Mouse (Mus musculus) retina, embryonic 14.5 days (tissue): ENCODE measurements at regions not wholly inside any gene's neighbourhood (a gene's known extent, or its start where the extent isn't known, plus 50 kb on each side); places are given as distances from the start of the nearest gene placed in this dataset.

Source experiments
- DNase-seq: peaks from one replicate; pipeline ENCODE4 v3.0.0-alpha.2; 2015; ENCODE audit warnings: low spot score

- peak; percentile 85 for DNase-seq
These were observed 90.8 kb downstream of the Iyd start for GRCm38 (mm10) chr10:3630763-3631223.

DNA sequence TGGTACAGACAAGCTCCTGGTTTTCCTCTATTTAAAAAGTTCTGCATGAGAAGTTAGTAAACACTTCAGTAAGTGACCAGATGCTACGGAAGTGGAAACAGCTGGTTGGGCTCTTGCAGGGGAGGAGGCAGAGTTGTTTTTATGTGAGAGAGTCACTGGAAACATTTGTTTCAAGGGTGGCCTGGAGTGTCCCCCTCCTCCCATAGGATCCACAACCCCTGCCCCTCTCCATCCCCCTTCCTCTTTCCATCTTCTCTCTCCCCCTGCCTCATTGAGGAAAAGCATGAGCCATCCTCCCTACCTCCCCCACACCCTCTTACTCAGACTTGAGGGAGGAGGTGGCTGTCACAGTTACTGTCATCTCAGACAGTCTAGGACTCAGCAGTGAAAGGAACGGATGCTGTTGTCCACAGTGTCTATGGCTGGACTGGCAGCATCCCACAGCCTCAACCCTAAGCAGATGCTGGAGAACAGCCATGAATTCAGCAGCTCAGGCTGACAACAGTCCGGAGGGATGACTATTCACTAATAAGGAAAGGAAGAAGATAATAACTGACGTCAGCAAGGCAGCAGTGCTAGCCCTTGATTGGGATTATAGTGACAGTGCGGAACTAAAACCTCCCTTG, 93.9 kb downstream of the Iyd start:
- DNase-seq: no peak

- no peak for DNase-seq
These were observed 96.1 kb upstream of the Plekhg1 start for GRCm38 (mm10) chr10:3644111-3644510.

GRCm38 (mm10) chr10:3645030-3645429, 95.1 kb upstream of the Plekhg1 start:
- no peak for DNase-seq

- no peak for DNase-seq
These were observed 93.8 kb upstream of the Plekhg1 start for GRCm38 (mm10) chr10:3646151-3646910.

DNA sequence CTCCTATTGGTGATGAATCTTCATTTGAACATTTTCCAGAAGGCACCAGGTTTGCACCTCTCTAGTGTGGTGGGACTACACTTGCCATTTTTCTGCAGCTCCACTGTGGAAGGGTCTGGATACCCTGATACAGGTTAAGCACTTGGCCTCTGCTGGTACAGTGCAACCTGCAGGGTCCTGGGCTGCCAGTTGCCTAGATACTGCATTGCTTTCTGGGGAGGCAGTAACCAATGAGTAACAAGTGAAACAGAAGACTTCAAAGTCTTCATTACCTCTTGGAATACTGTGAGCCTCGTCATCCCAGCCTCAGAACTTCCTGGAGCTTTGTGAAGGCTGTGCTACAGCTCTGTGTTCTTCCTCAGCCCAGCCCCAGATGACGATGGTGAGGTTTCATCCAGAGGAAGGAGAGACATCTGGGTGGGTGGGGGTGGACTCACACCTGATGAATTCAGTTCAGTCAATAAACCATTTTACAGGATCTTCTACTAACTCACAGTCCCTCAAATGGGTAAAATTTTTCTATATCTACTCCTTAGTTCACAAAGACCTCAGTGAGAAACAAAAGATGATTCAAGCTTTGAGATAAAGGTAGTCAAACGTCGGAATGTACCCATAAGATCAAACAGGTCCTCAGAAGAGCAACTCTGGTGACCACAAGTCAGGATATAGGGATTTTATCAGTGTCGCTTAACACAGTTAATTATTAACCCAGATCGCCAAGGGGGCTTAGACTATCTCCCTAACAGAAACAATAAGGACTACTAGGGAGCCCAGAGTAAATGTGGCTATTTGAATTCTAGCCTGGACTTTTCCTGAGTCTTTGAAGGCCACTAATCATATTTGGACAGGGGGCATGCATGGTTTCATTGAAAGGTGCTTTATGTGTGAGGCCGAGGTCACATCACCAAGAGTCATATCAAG, 92.1 kb upstream of the Plekhg1 start:
- DNase-seq: no peak

GRCm38 (mm10) chr10:3649983-3650382, 90.2 kb upstream of the Plekhg1 start:
- no peak for DNase-seq

GRCm38 (mm10) chr10:3650561-3650960, 89.6 kb upstream of the Plekhg1 start:
- no peak for DNase-seq

DNA sequence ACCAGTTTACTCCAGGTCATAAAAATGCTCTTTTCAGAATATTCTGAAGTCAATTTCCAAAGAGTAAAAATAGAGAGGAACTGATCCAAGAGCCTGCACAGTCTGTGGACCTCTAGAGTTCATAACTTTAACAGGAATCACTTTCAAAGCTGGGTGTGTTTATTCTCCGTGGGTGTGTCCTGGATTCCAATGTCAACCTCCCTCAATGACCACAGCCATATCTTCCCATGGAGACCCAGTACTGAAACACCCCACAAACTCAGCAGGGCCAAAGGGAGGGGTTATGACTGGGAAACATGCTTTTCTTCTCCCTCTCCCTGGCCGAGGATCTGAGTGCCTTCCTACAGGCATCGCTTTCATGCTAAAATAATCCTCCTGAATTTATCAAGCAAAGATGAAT, 87.6 kb upstream of the Plekhg1 start:
- no peak for DNase-seq

DNA sequence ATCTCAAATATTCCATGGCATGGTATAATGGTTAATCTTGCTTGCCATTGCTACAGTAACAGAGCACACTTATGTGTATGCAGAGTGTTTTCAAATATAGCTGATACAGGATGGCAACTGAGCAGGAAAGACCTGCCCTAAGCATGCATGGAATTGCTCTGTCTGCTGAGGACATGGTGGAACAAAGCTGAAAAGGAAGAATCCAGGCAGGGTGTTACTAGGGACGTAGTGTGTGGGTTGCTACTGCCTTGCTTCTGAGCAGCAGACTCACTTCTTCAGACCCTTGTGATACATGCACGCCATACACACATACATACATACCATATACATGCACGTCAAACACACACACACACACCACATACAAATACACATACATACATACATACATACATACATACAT, 84.1 kb upstream of the Plekhg1 start:
- DNase-seq: no peak

DNA sequence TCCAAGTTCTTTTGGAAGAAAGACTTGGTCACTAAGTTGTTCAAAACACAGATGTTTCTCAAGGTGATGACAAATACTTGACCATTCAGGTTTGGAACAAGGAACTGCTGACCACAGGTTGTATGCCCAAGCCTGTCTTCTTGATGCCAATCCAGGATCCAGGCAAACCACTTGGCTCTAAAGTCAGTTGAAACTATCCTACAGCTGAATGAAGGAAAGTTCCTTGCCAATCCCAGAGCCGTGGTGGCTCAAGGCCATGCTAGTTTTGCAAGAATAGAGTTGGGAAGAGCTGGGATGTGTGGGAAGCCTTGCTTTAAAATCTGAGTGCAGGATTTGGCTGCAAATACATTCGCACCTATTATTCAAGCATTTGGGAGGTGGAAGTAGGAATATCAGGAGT, 78.0 kb upstream of the Plekhg1 start:
- DNase-seq: no peak

DNA sequence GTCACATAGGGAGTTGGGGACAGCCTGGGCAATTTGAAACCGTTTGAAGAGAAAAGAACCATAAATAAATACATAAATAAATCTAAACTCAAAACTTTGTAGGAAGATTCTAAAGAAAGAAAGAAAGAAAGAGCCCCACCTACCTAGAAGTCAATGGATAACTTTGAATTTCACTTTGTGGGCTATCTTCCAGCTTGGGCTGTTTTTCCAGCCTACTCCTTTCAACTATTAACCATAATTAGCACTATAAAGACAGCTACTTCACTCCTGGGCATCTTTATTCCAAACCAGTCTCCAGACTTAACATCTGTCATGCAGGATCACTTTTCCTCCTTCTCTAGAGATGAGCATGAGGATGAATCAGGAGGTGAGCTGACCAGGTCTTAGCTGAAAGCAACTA, 77.6 kb upstream of the Plekhg1 start:
- DNase-seq: no peak

GRCm38 (mm10) chr10:3663296-3663695, 76.9 kb upstream of the Plekhg1 start:
- no peak for DNase-seq

GRCm38 (mm10) chr10:3684481-3684880, 55.7 kb upstream of the Plekhg1 start:
- no peak for DNase-seq
